Mouse (Mus musculus) brain, embryonic 18.5 days (tissue): ENCODE measurements around the gene Rtl8a.
A peak's percentile ranks its signal among the peaks of the same experiment; 100 is the strongest.
"Not testable (repeated sequence)": the region's sequence is repeated elsewhere in the genome, so short reads cannot be mapped to it uniquely, and the experiment has no call there.

Experiments used
- DNase-seq: peaks from one replicate; pipeline ENCODE4 v3.0.0-alpha.2; 2012; ENCODE audit warnings: low read depth, low spot score

Rtl8a gene

DNA sequence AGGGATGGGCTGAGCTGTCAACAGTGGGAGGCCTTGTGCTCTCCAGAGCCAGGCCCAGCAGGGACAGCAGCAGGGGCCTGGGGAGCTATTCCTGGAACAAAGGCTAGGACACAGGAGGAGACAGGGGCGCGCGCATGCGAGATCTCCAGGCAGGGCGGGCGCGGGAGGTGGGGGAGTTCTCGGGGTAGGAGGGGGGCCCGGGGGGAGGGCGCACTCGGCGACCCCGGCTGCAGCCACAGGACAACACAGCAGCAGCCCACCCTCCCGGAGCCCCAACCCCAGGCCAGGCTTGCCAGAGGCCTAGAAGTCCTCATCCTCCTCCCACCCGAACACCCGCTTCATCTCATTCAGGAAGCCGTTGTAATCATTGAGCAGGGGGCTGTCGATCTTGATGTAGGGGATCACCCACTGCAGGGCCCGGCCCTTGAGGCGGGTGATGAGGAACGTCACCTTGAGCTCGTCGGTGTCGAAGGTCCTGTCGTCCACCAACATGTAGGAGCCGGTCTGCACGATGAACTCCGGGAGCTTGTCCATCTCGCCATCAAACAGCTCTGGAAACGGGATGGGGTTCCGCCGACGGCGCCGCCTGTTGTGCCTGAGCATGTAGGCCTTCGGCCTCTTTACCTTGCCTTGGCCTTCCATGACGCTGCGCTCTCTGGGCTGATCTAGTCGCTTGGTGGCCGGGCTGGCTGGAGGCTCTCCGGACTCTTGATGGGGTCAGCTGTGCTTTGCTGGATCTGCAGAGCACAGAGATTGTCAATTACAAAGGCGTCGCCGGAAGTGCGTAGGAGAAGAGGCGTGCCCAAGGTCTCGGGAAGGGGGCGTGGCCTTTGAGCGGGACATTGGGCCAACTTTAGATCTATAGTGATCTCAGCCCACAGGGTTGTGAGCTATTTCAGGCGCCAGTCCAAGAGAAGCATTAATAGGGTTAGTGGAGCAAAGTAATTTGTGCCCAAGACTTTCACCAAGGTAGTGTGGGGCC, at the start of gene Rtl8a:
Gene Rtl8a, minus strand, starts transcription at position 703 of the 982 bp plus-strand sequence.
- peak; percentile 50 for DNase-seq

DNA sequence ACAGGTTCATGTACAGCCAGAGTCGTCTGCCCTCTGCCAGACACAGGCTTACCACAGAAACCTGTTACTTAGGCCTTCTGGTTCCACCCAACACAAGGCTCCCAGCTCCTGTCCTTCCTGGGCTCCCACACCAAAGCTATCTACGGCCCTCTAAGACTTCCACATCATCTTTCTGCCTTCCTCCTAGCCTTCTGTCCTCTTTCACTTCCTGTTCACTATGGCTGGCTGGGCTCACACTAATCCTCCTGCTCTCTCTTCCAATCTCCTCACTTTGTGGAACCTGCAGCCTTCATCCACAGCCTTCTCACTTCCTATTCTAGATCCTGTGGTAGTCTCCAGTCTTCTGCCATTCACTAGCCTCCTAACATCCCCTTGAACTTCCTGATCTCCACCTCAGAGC, 49.7 kb upstream of the Rtl8a start:
- no peak for DNase-seq

DNA sequence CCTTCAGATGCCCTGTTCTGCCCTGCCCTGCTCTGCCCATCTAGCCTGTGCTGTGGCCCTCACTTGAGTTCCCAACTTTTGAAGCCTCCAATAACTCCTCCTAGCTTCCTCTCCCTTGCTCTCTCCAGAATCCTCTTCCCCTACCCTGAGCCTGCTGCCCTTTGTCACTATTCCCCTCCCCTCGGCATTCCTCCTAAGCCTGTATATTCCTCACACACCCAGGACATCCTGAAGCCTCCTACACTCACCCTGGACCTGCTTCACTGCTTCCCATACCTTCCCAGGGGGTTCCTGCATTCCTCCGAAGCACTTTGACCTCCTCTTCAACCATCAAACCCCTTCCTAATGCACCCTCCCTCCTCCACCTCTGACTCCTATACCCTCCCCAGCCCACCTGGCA, 48.6 kb upstream of the Rtl8a start:
- DNase-seq: no peak

DNA sequence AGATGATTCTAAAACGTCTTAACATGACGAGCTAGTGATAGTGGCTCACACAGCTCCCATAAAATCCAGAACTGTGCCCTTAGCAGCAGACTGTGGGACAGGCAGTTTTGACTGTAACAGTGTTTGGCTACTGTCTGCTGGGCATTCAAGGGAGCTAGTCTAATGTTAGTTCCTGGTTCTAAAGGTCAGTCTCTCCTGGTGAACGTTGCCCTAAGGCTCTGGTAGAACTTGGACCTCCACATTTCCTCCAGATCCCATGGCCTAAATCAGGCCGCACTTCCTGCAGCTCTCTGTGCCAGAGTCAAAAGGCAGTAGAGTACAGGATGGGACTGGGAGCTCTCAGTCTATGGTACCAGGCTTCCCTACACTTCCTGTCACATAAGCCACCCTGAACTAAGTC, 41.2 kb upstream of the Rtl8a start:
- not testable (repeated sequence) for DNase-seq

DNA sequence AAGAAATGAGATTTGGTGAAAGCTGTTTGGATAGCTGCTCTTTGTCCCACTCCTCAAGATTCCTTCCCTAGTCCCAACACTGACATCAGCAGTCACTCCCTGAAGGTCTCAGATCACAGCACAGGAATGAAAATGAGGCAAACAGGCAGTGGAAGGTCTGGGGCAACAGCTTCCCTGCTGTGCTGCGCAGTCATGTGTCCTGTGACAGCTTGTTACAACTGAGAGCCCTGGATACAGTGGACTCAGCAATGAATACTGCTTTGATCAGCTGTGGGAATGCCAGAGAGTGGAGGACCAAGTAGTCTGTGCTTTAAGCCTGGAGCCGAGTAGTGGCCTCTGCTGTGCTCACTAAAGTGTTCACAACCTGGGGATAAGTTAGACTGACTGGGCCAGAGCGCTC, 39.2 kb upstream of the Rtl8a start:
- not testable (repeated sequence) for DNase-seq

DNA sequence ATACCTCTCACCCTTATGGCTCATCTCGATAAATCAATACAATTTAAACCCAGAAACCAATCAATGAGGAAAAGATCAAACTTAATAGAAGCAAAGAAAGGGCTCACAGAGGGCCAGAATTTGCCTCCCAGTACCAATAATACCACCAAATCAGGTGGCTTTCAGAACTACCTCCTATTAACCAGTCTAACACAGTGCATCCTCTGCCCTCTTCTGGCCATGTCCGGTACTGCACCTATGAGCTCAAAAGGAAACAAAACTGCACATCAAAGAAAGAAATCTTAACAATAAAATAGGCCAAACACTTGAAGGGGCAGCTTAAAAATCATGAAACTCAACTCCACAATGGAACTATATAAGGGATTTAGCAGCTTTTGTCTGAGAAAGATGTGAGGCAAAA, 33.5 kb upstream of the Rtl8a start:
- DNase-seq: not testable (repeated sequence)

DNA sequence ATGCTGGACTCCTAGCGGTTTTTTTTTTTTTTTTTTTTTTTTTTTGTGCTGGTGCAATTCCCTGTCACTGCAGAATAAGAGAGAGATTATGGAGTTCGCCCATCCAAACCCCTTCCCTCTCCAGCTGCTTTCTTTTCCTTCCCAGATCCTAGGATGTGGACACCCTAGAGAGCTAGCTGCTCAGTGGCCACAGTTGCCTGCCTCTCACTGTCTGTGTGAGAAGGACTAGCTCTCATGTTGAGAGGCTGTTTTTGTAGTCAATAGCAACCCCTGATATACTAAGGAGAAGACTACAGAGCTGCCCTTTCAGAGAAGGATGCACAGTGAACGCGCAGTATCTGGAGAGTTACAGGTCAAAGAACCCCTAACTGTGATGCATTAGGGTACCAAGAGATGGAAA, 27.2 kb upstream of the Rtl8a start:
- DNase-seq: not testable (repeated sequence)

DNA sequence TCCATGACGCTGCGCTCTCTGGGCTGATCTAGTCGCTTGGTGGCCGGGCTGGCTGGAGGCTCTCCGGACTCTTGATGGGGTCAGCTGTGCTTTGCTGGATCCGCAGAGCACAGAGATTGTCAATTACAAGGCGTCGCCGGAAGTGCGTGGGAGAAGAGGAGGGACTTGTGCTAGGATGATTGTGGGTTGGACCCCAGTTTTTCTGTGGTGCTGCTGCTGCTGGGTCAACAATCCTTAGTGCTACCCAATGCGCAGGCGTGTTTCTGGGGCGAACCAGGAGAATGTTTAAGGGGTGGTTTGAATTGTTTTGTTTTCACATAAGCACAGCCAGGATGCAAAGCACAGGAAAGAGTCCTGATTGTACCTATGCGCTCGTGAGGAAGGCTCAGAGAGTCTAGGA, 26.8 kb upstream of the Rtl8a start, which contains the start of gene Rtl8b:
Gene Rtl8b, minus strand, starts transcription at position 115 of the 400 bp plus-strand sequence.
- peak; percentile 82 for DNase-seq

DNA sequence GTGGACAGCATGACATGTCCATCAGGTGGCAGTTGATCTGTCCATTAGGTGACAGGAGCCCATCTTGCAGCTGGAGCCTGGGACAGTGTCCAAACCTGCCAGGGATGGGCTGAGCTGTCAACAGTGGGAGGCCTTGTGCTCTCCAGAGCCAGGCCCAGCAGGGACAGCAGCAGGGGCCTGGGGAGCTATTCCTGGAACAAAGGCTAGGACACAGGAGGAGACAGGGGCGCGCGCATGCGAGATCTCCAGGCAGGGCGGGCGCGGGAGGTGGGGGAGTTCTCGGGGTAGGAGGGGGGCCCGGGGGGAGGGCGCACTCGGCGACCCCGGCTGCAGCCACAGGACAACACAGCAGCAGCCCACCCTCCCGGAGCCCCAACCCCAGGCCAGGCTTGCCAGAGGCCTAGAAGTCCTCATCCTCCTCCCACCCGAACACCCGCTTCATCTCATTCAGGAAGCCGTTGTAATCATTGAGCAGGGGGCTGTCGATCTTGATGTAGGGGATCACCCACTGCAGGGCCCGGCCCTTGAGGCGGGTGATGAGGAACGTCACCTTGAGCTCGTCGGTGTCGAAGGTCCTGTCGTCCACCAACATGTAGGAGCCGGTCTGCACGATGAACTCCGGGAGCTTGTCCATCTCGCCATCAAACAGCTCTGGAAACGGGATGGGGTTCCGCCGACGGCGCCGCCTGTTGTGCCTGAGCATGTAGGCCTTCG, 26.2 kb upstream of the Rtl8a start:
- DNase-seq: not testable (repeated sequence)

DNA sequence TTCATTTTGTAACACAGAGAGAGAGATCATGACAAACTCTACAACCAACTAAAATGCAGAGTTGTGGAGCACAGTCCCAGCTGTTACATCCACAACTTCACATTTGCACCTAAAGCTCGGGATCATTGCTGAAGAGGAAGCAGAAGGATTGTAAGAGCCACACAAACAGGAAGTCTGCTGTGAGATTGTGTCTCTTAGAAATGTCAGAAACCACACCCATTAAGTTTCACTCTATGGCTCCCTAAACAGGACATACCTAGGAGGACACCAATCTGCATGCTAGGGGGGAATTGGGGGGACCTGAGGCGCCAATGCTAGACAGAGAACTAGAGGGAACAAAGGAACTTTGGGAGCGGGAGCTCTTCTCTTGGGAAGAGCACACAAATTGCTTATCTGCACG, 9.4 kb upstream of the Rtl8a start:
- not testable (repeated sequence) for DNase-seq

DNA sequence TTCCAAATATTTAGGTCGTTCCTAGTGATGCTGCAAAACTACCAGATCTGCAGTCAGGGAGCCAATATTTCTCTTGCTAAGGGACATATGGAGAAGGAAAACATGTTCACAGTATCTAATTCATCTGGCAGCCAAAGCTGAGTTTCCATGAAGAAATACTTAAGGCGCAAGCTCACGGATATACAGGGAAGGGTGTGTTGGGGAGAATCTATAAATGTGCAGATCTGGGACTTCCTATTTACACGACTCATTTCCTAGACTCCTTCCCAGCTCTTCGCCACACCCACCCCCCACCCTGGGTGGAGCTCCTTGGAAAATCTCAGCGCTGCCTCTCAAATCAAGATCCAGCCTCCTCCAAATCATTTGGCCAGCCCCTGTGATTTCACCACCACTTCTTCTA, 2.4 kb upstream of the Rtl8a start:
- peak; percentile 3 for DNase-seq

DNA sequence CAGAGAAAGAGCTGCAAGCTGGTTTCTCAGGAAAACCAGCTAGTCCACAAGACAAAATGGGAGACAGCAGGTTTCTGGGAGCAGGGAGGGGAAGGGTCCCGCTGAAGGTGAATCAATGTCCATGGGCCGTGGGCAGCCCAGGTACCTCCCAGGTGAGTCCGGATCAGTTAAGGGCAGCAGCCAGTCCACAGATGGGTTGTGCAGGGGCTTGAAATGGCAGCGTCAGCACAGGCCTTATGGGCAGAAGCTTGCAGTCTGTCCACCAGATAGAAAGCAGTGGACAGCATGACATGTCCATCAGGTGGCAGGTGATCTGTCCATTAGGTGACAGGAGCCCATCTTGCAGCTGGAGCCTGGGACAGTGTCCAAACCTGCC, 890 bp downstream of the Rtl8a start:
- DNase-seq: not testable (repeated sequence)

DNA sequence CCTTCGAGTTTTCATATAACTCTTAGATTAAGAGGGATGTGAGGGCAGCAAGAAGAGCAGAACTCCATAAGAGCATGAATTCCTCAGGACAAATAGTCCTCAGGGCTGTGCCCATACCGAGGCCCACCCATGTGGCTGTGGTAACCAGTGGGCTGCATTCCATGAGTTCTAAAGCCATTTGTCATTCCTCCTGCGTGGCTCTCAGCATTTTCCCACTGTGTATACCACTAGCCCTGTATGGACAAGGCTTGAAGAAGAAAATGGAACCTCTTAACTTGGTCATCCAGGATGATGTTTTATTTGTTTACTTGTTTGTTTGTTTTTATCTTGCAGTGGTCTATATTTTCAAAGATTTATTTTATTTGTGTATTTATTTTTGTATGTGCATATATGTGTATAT, 5.4 kb downstream of the Rtl8a start:
- DNase-seq: not testable (repeated sequence)

DNA sequence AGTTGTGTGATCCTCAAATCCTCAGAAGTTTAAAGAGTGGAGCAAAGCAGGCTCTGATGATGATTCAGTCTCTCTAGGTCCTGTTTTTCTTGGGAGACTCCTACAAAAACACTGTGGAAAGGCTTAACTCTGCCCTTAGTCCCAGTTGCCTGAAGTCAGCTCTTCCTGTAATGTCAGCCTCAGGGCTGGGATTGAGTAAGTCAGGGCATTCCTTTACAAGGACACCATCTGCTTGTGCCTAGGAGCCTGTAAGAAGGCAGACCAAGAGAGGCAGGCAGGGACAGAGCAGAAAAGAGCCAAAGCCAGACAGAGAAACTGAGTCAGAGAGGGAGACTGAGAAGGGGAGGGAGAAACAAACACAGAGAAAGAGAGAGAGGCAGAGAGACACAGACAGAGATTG, 32.1 kb downstream of the Rtl8a start:
- DNase-seq: not testable (repeated sequence)

DNA sequence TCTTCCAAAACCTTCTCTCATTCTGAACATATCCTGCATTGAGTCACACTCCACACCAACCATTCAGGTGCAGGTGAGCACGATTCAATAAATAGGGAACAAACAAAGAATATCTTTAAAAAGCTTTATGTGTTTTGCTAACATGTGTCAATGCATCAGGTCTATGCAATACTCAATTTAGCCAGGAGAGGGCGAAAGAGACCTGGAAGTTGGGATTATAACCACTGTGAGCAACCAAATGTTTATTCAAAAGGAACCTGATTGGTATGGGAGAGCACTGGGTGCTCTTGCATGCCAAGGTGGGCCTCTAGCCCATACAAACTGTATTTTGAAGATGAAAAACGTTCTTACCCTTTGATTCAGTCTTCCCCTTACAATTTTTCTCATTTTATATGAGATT, 32.9 kb downstream of the Rtl8a start:
- no peak for DNase-seq

DNA sequence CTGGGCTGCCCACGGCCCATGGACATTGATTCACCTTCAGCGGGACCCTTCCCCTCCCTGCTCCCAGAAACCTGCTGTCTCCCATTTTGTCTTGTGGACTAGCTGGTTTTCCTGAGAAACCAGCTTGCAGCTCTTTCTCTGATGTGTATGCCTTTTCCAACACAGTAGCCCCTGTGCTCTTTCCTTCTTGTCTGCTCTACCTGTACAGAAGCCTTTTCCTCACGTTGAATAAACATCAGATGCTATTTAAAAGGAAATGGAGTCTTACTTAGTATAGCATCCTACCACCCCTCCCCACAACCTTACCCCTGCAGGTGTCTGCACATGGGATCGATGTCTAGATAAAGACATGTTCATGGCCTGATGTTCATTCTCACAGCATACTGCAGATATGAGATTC, 34.6 kb downstream of the Rtl8a start, which contains the start of gene Gm14597:
Gene Gm14597, minus strand, starts transcription at position 101 of the 400 bp plus-strand sequence.
- DNase-seq: not testable (repeated sequence)

DNA sequence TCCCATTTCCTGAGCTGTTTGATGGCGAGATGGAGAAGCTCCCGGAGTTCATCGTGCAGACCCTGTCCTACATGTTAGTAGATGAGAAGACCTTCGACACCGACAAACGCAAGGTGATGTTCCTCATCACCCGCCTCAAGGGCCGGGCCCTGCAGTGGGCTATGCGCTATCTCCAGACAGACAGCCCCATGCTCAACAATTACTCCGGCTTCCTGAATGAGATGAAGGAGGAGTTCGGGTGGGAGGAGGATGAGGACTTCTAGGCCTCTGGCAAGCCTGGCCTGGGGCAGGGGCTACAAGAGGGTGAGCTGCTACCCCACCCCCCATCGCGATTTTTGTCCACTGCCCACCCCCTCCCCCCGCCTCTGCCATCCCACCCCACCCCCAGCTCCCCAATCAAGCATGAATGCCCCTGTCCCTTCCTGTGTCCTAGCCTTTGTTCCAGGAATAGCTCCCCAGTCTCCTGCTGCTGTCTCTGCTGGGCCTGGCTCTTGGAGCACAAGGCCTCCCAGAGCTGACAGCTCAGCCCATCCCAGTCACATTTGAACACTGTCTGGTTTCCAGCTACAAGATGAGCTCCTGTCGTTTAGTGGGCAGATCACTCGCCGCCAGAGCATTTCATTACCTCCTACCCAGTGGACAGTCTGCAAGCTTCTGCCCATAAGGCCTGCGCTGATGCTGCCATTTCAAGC, 35.2 kb downstream of the Rtl8a start:
- no peak for DNase-seq

DNA sequence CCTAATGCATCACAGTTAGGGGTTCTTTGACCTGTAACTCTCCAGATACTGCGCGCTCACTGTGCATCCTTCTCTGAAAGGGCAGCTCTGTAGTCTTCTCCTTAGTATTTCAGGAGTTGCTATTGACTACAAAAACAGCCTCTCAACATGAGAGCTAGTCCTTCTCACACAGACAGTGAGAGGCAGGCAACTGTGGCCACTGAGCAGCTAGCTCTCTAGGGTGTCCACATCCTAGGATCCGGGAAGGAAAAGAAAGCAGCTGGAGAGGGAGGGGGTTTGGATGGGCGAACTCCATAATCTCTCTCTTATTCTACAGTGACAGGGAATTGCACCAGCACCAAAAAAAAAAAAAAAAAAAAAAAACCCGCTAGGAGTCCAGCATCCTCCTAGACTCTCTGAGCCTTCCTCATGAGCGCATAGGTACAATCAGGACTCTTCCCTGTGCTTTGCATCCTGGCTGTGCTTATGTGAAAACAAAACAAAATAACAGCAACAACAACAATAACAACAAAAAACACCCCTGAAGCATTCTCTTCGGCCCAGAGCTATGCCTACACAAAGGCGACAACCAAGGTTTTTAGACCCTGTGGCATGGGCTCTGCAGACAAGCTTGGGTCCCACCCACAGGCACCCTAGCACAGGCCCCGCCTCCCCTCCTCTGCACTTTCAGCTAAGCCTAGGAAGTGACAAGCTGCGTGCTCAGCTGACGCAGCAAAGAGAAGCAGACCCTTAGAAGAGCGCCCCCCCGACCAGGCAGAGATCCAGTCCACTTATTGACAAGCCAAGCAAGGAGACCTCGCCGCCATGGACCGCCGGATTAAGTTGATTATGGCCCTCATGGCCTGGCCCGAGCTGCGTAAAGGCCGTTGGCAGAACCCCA, 36.0 kb downstream of the Rtl8a start, which contains the start of gene Rtl8c:
Gene Rtl8c, plus strand, starts transcription at position 791 of the 880 bp plus-strand sequence.
- peak; percentile 73 for DNase-seq

DNA sequence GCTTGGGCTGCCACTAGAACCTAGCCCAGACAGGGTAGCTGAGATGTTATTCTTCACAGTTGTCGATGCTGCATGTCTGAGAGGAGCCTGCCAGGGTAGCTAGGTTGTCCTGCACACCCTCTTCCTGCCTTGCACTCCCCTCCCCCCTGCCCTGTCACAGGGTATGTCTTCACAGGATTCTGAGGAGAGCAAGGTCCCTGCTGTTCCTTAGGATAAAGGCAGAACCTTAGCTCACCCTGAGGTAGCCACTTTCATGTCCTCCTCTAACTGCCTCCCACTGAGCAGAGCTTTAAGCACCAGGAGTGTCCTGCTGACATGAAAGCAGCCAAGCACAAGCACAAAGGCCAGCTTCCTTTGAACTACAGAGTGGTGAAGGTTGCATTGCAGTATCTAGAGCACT, 37.3 kb downstream of the Rtl8a start:
- not testable (repeated sequence) for DNase-seq

DNA sequence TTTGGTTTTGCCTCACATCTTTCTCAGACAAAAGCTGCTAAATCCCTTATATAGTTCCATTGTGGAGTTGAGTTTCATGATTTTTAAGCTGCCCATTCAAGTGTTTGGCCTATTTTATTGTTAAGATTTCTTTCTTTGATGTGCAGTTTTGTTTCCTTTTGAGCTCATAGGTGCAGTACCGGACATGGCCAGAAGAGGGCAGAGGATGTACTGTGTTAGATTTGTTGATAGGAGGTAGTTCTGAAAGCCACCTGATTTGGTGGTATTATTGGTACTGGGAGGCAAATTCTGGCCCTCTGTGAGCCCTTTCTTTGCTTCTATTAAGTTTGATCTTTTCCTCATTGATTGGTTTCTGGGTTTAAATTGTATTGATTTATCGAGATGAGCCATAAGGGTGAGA, 43.5 kb downstream of the Rtl8a start:
- not testable (repeated sequence) for DNase-seq
